In genomic region chr11:71752626-71753025, GRCm38 (mm10) we compare ENCODE assay signal across 10 mouse cellular contexts. TPM values are rescaled to one million over a fixed set of nuclear protein-coding genes. Genes with fewer than 3 reads are reported as not detected.
DNase-seq lines count a peak whose midpoint lies in the region; ATAC-seq and TF ChIP-seq lines count a peak whose summit lies in the region.
"Had no signal": no experiment of that assay in that cellular context is flagged by ENCODE, and none has a peak within 500 bp of the region (broad histone marks: within the 10 kb centered on the region; RNA-seq: fewer than 3 reads in every experiment).

No protein-coding gene starts in this region.

- H3K9ac ChIP-seq in forebrain, embryonic 14.5 days (ENCODE audit: low read length) = peak overlapping the region; percentile 91; the same call in 1 of the 2 replicates
- H3K9ac ChIP-seq in midbrain, embryonic 12.5 days (replicated peaks) = peak overlapping the region; percentile 95
- H3K9ac ChIP-seq: stomach, embryonic 15.5 days had no signal

- no peaks in the 10 kb centered on the region for H3K36me3 ChIP-seq in forebrain, embryonic 14.5 days (ENCODE audit: control insufficient read depth, insufficient read depth, low read length)
- no peaks in the 10 kb centered on the region for H3K36me3 ChIP-seq in midbrain, embryonic 12.5 days
- H3K36me3 ChIP-seq in heart, embryonic 10.5 days = no peaks in the 10 kb centered on the region
- H3K36me3 ChIP-seq: stomach, embryonic 15.5 days had no signal

- 16% methylated on average over 3 of the region's 3 CpGs for WGBS in cerebellum, adult 2 months
- WGBS in forebrain, embryonic 14.5 days = 77% methylated on average over 3 of the region's 3 CpGs
- 55% methylated on average over 3 of the region's 3 CpGs for WGBS in midbrain, embryonic 12.5 days
- 74% methylated on average over 3 of the region's 3 CpGs for WGBS in heart, embryonic 10.5 days

- peak overlapping the region; percentile 94 for H3K4me2 ChIP-seq in forebrain, embryonic 14.5 days (ENCODE audit: low read length)
- H3K4me2 ChIP-seq in midbrain, embryonic 12.5 days (replicated peaks) = peak overlapping the region; percentile 82
- H3K4me2 ChIP-seq: stomach, embryonic 15.5 days had no signal

- no peak for TF ChIP-seq POLR2A in cerebellum, adult 2 months (IDR thresholded peaks at IDR 0.05; ENCODE audit: borderline replicate concordance, insufficient read depth, low read length)

- peak; percentile 88 for DNase-seq in brain, adult 2 months (ENCODE audit: low read depth, low spot score)
- peak; percentile 62 to 71 for DNase-seq in cerebellum, adult 2 months
- no peak for DNase-seq in forebrain, embryonic 14.5 days (ENCODE audit: low spot score)
- DNase-seq in gastrocnemius, postnatal 4 days (ENCODE audit: low spot score in 2 of 2) = no peak
- no peak for DNase-seq in lung, postnatal 25 days (ENCODE audit: low spot score)
- no peak for DNase-seq in heart, embryonic 10.5 days (ENCODE audit: low spot score)
- DNase-seq: kidney, postnatal 10 days had no signal

- peak overlapping the region; percentile 54 for H3K4me3 ChIP-seq in cerebellum, adult 2 months (replicated peaks; ENCODE audit: insufficient read depth, low read depth, low read length)
- H3K4me3 ChIP-seq in forebrain, embryonic 14.5 days (ENCODE audit: low read depth, low read length) = peak overlapping the region; percentile 86
- peak overlapping the region; percentile 78 for H3K4me3 ChIP-seq in midbrain, embryonic 12.5 days
- no peak overlapping the region for H3K4me3 ChIP-seq in heart, embryonic 10.5 days
- H3K4me3 ChIP-seq: stomach, embryonic 15.5 days had no signal

- TF ChIP-seq CTCF in cerebellum, adult 2 months (IDR thresholded peaks at IDR 0.05; ENCODE audit: borderline replicate concordance, insufficient read depth, low read depth, low read length) = peak; percentile 22; the same call in 1 of the 2 replicates

- H3K27ac ChIP-seq in cerebellum, adult 2 months (ENCODE audit: insufficient read depth, low read length) = peak overlapping the region; percentile 78; the same call in 1 of the 2 replicates
- H3K27ac ChIP-seq in forebrain, embryonic 14.5 days (ENCODE audit: low read depth, low read length) = no peak overlapping the region
- H3K27ac ChIP-seq in midbrain, embryonic 12.5 days (replicated peaks) = no peak overlapping the region
- no peak overlapping the region for H3K27ac ChIP-seq in heart, embryonic 10.5 days
- H3K27ac ChIP-seq: stomach, embryonic 15.5 days had no signal

- peaks cover 40% of the 10 kb centered on the region for H3K4me1 ChIP-seq in cerebellum, adult 2 months (ENCODE audit: control insufficient read depth, insufficient read depth, low read length)
- peaks cover 35% of the 10 kb centered on the region for H3K4me1 ChIP-seq in forebrain, embryonic 14.5 days (ENCODE audit: control insufficient read depth, insufficient read depth, low read length)
- peaks cover 70% of the 10 kb centered on the region for H3K4me1 ChIP-seq in midbrain, embryonic 12.5 days
- peaks cover 15% of the 10 kb centered on the region for H3K4me1 ChIP-seq in heart, embryonic 10.5 days

- H3K27me3 ChIP-seq in cerebellum, adult 2 months (ENCODE audit: control insufficient read depth, insufficient read depth, low read length) = no peaks in the 10 kb centered on the region
- H3K27me3 ChIP-seq in forebrain, embryonic 14.5 days (replicated peaks; ENCODE audit: control insufficient read depth, insufficient read depth, low read length) = no peaks in the 10 kb centered on the region
- H3K27me3 ChIP-seq in midbrain, embryonic 12.5 days = 0 out of 2 replicates have a peak, but pooled peaks cover 4% of the 10 kb centered on the region
- H3K27me3 ChIP-seq in heart, embryonic 10.5 days (ENCODE audit: insufficient read depth, poor library complexity, severe bottlenecking) = peaks cover 63% of the 10 kb centered on the region

- no peak for ATAC-seq in forebrain, embryonic 14.5 days
- no peak for ATAC-seq in midbrain, embryonic 12.5 days (ENCODE audit: low FRiP score, low read depth)

- no peaks in the 10 kb centered on the region for H3K9me3 ChIP-seq in forebrain, embryonic 14.5 days (replicated peaks; ENCODE audit: control insufficient read depth, low read length)
- no peaks in the 10 kb centered on the region for H3K9me3 ChIP-seq in midbrain, embryonic 12.5 days
- H3K9me3 ChIP-seq in heart, embryonic 10.5 days = no peaks in the 10 kb centered on the region
- H3K9me3 ChIP-seq: stomach, embryonic 15.5 days had no signal

RNA-seq across cellular contexts. Expression of gene Wscd1, which starts 2.9 kb away (rescaled TPM):
- 96.2 and 106 TPM in 2 replicates for polyA plus RNA-seq in cerebellum, adult 2 months (2012; rRNA removed)
- 23.1 and 31.7 TPM in 2 replicates for polyA plus RNA-seq in forebrain, embryonic 14.5 days (2014; fragmentation: Nextera tagmentation; extraction: Ambion mirVana)
- polyA plus RNA-seq in midbrain, embryonic 12.5 days (2016; fragmentation: Nextera tagmentation; extraction: Ambion mirVana) = 94.6 and 109 TPM in 2 replicates
- total RNA-seq in gastrocnemius, postnatal 4 days (2021) = 10 to 100 TPM; 13.7 to 13.9 TPM
- polyA plus RNA-seq in heart, embryonic 10.5 days (2016; fragmentation: Nextera tagmentation; extraction: Ambion mirVana) = 3.1 and 3.3 TPM in 2 replicates
- total RNA-seq: hematopoietic stem cell, adult 5-6 weeks had no signal

Comparison
In these comparisons a context has a peak if more than half of its experiments do, and no peak if none do; other contexts are left out.
1. DNase-seq: peak in brain, adult 2 months (single experiment) and cerebellum, adult 2 months (2 of 2); none in forebrain, embryonic 14.5 days (single experiment), gastrocnemius, postnatal 4 days (0 of 2), lung, postnatal 25 days (single experiment) and heart, embryonic 10.5 days (single experiment).